Mouse (Mus musculus): ENCODE results near the gene Dnah17. TPM values are rescaled to one million over a fixed set of nuclear protein-coding genes. Genes with fewer than 3 reads are reported as not detected.

Dnah17 gene
- total and polyA plus RNA-seq, 3 experiments = 0.08 to 0.26 (median 0.11) TPM

DNA sequence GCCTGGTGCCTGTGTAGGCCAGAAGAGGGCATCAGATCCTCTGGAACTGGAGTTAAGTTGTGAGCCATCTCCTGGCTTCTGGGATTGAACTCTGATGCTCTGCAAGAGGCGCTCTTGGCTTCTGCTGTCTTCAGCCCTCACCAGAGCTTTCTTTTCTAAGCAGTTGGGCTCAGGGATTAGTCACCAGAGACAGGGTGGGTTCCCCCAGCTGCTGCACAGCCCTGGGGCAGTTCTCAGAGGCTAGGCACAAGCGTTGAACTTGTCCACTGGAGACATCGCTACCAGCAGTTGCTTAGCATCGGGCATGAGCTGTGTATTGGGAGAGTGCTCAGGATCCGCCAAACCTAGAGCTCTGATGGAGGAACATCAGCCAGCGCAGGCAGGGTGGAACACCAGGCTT is 101.3 kb downstream of the Dnah17 start:
- Histone ChIP-seq H3K27me3 (ENCODE audit: control insufficient read depth, insufficient read depth, low read length) (no peaks in the 10 kb centered on the region), H3K9ac (ENCODE audit: low read depth, low read length) (no peak overlapping the region), H3K4me3 (no peak overlapping the region), H3K79me2 (replicated peaks; ENCODE audit: control insufficient read depth, insufficient read depth, low read length) (no peaks in the 10 kb centered on the region), H3K4me1 (ENCODE audit: control insufficient read depth, insufficient read depth, low read length) (no peaks in the 10 kb centered on the region), H3K36me3 (ENCODE audit: control insufficient read depth, insufficient read depth, low read length) (no peaks in the 10 kb centered on the region), H3K27ac (no peak overlapping the region)
- intact Hi-C loops (cut with DNase I) = no loop called here
- TF ChIP-seq POLR2A (IDR thresholded peaks at IDR 0.05; ENCODE audit: insufficient read depth, low read depth, low read length) = no peak
- TF ChIP-seq EP300 (IDR thresholded peaks at IDR 0.05; ENCODE audit: insufficient read depth, low read depth, low read length) = no peak
- no peak for TF ChIP-seq CTCF (IDR thresholded peaks at IDR 0.05)
- 92% methylated on average over 6 of the region's 6 CpGs for WGBS
- DNase-seq = no peak

DNA sequence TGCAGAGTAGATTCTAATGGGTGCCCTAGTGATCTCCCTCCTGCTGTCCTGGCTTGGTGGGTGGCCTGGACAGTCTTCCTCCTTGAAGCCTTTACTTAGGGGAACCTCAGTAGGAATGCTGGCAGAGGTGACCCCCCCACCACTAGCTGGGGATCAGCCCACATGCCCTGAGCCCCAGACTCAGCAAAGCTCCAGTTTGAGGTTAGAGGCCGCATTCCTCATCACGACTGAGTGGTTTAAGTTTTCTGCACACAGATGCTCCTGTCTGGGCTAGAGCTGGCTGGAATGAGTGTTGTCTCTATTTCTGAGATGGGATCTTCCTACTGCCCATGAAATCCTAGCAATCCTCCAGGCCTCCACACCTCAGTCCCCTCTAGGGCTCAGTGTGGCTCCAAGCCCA is 106.3 kb downstream of the Dnah17 start:
- TF ChIP-seq CTCF (IDR thresholded peaks at IDR 0.05) = no peak
- no peak for TF ChIP-seq POLR2A (IDR thresholded peaks at IDR 0.05; ENCODE audit: insufficient read depth, low read depth, low read length)
- no peak for TF ChIP-seq EP300 (IDR thresholded peaks at IDR 0.05; ENCODE audit: insufficient read depth, low read depth, low read length)

DNA sequence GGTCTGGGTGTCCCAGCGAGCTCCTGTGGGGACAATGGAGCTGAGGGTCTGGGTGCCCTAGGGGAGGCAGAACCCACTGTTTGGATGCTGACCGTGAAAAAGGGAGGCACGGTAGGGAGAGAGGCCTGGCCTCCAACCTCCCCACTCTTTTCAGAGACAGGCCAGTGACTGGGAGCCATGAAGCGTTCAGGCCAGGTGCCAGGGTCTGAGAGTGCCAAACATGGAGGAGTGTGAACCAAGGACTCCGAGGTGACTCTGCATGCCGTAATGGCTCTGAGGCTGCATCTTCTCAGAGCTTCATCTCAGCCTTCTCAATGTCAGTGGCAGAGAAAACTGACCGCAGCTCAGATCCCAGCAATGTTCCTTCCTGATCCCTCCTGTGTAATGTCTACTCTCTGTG is 107.0 kb downstream of the Dnah17 start:
- Histone ChIP-seq H3K4me3 (no peak overlapping the region), H3K27me3 (ENCODE audit: control insufficient read depth, insufficient read depth, low read length) (no peaks in the 10 kb centered on the region), H3K36me3 (ENCODE audit: control insufficient read depth, insufficient read depth, low read length) (no peaks in the 10 kb centered on the region), H3K27ac (no peak overlapping the region), H3K4me1 (ENCODE audit: control insufficient read depth, insufficient read depth, low read length) (no peaks in the 10 kb centered on the region), H3K79me2 (replicated peaks; ENCODE audit: control insufficient read depth, insufficient read depth, low read length) (no peaks in the 10 kb centered on the region), H3K9ac (ENCODE audit: low read depth, low read length) (no peak overlapping the region)
- WGBS = 73% methylated on average over 7 of the region's 7 CpGs
- intact Hi-C loops (cut with DNase I) = no loop called here
- DNase-seq = peak in 1 of 2 experiments; percentile 36
- no peak for TF ChIP-seq POLR2A (IDR thresholded peaks at IDR 0.05; ENCODE audit: insufficient read depth, low read depth, low read length)

More for the DNA sequence above, 106.3 kb downstream of the Dnah17 start:
- Histone ChIP-seq H3K27me3 (ENCODE audit: control insufficient read depth, insufficient read depth, low read length) (no peaks in the 10 kb centered on the region), H3K4me3 (no peak overlapping the region), H3K27ac (no peak overlapping the region), H3K36me3 (ENCODE audit: control insufficient read depth, insufficient read depth, low read length) (no peaks in the 10 kb centered on the region), H3K9ac (ENCODE audit: low read depth, low read length) (no peak overlapping the region), H3K79me2 (replicated peaks; ENCODE audit: control insufficient read depth, insufficient read depth, low read length) (no peaks in the 10 kb centered on the region), H3K4me1 (ENCODE audit: control insufficient read depth, insufficient read depth, low read length) (no peaks in the 10 kb centered on the region)
- WGBS = 79% methylated on average over 2 of the region's 2 CpGs
- intact Hi-C loops (cut with DNase I) = no loop called here
- no peak for DNase-seq

DNA sequence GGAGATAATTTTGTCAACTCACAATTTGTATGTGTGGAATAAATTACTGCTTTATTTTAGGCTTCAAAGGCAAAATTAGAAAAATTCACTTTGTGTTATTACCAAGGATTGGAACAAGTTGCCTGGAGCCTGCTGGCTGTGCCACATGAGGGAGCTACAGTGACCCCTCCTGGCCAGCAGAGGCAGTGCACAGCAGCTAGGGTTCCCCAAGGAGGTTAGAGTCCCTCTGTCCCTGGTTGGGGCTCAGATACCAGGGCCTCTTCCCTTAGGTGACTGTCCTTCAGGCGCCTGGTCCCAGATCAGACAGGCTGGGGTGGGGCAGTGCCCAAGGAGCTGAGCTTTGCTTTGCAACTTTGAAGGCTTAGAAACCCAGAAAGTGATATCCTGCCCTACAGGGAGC is 108.6 kb downstream of the Dnah17 start:
- Histone ChIP-seq H3K79me2 (replicated peaks; ENCODE audit: control insufficient read depth, insufficient read depth, low read length) (no peaks in the 10 kb centered on the region), H3K36me3 (ENCODE audit: control insufficient read depth, insufficient read depth, low read length) (no peaks in the 10 kb centered on the region), H3K27me3 (ENCODE audit: control insufficient read depth, insufficient read depth, low read length) (no peaks in the 10 kb centered on the region), H3K9ac (ENCODE audit: low read depth, low read length) (no peak overlapping the region), H3K27ac (no peak overlapping the region), H3K4me1 (ENCODE audit: control insufficient read depth, insufficient read depth, low read length) (no peaks in the 10 kb centered on the region), H3K4me3 (no peak overlapping the region)
- 61% methylated on average over 1 of the region's 1 CpGs for WGBS
- DNase-seq = peak; percentile 70 to 84
- intact Hi-C loops (cut with DNase I) = loop anchor here (1.0 kb wide), 3 partner anchors 53 to 152 kb away; no protein-coding TSS in a partner anchor
- TF ChIP-seq EP300 (IDR thresholded peaks at IDR 0.05; ENCODE audit: insufficient read depth, low read depth, low read length) = peak; percentile 76; the same call in 1 of the 2 replicates
- TF ChIP-seq POLR2A (IDR thresholded peaks at IDR 0.05; ENCODE audit: insufficient read depth, low read depth, low read length) = no peak
- TF ChIP-seq CTCF (IDR thresholded peaks at IDR 0.05) = peak; percentile 100

DNA sequence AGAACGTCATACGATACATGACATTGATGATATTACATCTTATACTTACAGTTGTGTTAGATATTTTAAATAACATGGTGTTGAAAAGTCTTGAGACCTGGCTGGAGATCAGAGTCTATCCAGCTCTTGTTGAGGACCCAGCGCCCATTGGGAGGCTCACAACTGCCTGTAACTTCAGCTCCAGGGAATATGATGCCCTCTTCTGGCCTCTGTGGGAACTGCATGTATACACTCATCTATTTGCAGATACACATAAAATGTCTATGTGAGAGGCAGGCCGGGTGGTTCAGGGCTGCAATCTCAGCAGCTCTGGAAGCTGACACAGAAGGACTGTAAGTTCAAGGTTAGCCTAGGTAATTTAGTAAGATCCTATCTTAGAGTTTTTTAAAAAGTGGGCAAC is 112.1 kb downstream of the Dnah17 start:
- Histone ChIP-seq H3K27ac (no peak overlapping the region), H3K27me3 (ENCODE audit: control insufficient read depth, insufficient read depth, low read length) (no peaks in the 10 kb centered on the region), H3K4me1 (ENCODE audit: control insufficient read depth, insufficient read depth, low read length) (no peaks in the 10 kb centered on the region), H3K36me3 (ENCODE audit: control insufficient read depth, insufficient read depth, low read length) (no peaks in the 10 kb centered on the region), H3K9ac (ENCODE audit: low read depth, low read length) (no peak overlapping the region), H3K79me2 (replicated peaks; ENCODE audit: control insufficient read depth, insufficient read depth, low read length) (peaks cover 3% of the 10 kb centered on the region; the same call in 1 of the 2 replicates), H3K4me3 (no peak overlapping the region)
- TF ChIP-seq EP300 (IDR thresholded peaks at IDR 0.05; ENCODE audit: insufficient read depth, low read depth, low read length) (no peak), CTCF (IDR thresholded peaks at IDR 0.05) (peak; percentile 67)
- no peak for DNase-seq
- WGBS = 95% methylated on average over 4 of the region's 4 CpGs
- intact Hi-C loops (cut with DNase I) = no loop called here

DNA sequence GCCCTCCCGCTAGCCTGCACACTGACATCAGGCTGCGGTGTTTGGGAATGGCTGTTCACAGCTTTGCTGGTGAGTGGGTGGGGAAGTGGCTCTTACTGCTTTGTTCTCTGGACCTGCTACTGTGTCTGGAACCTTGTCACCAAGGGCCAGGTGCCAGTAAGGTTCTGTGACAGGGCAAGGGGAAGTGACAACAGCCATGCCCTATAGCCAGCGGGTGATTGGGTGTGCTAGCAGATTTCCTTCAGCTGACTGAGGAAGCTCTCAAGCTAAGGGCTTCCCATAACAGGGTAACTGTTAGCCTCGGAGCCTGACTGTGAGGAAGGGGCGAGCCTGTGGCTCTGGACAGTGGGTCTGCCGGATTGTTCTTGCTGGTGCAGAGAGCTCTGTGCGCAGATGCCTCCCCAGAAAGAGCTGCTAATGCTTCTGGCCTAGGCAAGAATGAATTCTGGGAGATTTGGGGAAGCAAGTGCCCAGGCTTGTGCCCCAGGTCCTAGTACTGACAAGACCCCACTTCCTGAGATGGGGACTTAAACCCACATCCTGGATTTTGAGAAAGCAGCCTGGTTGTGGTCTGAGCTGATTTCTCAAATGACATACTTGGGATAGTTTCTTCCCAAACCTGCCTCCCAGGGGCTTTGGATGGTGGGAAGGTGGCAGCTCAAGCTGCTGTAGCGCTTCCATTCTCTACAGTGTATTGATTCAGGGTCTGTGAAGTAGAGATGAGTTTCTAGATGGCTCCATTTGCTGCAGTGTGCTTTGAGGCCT is 114.9 kb downstream of the Dnah17 start:
- 89% methylated on average over 8 of the region's 8 CpGs for WGBS
- Histone ChIP-seq H3K36me3 (ENCODE audit: control insufficient read depth, insufficient read depth, low read length) (no peaks in the 10 kb centered on the region), H3K79me2 (replicated peaks; ENCODE audit: control insufficient read depth, insufficient read depth, low read length) (peaks cover 3% of the 10 kb centered on the region; the same call in 1 of the 2 replicates), H3K9ac (ENCODE audit: low read depth, low read length) (no peak overlapping the region), H3K4me1 (ENCODE audit: control insufficient read depth, insufficient read depth, low read length) (no peaks in the 10 kb centered on the region), H3K27me3 (ENCODE audit: control insufficient read depth, insufficient read depth, low read length) (no peaks in the 10 kb centered on the region), H3K4me3 (no peak overlapping the region), H3K27ac (no peak overlapping the region)
- intact Hi-C loops (cut with DNase I) = no loop called here
- no peak for DNase-seq
- no peak for TF ChIP-seq CTCF (IDR thresholded peaks at IDR 0.05)
- TF ChIP-seq EP300 (IDR thresholded peaks at IDR 0.05; ENCODE audit: insufficient read depth, low read depth, low read length) = no peak
- TF ChIP-seq POLR2A (IDR thresholded peaks at IDR 0.05; ENCODE audit: insufficient read depth, low read depth, low read length) = no peak

All from heart, adult 2 months (tissue).